Mouse (Mus musculus) liver, embryonic 11.5 days (tissue): Measurements from ENCODE around the gene Dmrta2. TPM values are rescaled to one million over a fixed set of nuclear protein-coding genes. Genes with fewer than 3 reads are reported as not detected.

Experiments
- ATAC-seq: fragments of 200-750 bp; cut with Nextera tagmentation; replicated peaks from 2 replicates; pipeline ENCODE4 v1.8.0; 2017; ENCODE audit warnings: moderate number of reproducible peaks, mild to moderate bottlenecking, moderate TSS enrichment, moderate library complexity; ENCODE audit not compliant: low FRiP score
- DNase-seq: peaks from one replicate; pipeline ENCODE4 v3.0.0-alpha.2; 2017; ENCODE audit warnings: low spot score
- H3K27ac ChIP-seq: fragments of 300-500 bp; sonication (generic); 2 replicates; pipeline ENCODE4 v1.5.1; 2014; ENCODE audit warnings: mild to moderate bottlenecking, low read depth, low read length, control low read depth
- H3K27me3 ChIP-seq: fragments of 300-500 bp; sonication (generic); replicated peaks from 2 replicates; pipeline ENCODE4 v1.6.1; 2014; ENCODE audit warnings: low read length, mixed read lengths; ENCODE audit not compliant: control insufficient read depth, insufficient read depth
- H3K36me3 ChIP-seq: fragments of 300-500 bp; sonication (generic); 2 replicates; pipeline ENCODE4 v1.6.1; 2014; ENCODE audit warnings: mild to moderate bottlenecking, low read length, moderate library complexity, mixed read lengths; ENCODE audit not compliant: control insufficient read depth, insufficient read depth
- H3K4me1 ChIP-seq: fragments of 300-500 bp; sonication (generic); replicated peaks from 2 replicates; pipeline ENCODE4 v1.6.1; 2014; ENCODE audit warnings: low read length, mixed read lengths; ENCODE audit not compliant: control insufficient read depth, insufficient read depth
- H3K4me2 ChIP-seq: fragments of 300-500 bp; sonication (generic); 2 replicates; pipeline ENCODE4 v1.6.1; 2014; ENCODE audit warnings: mild to moderate bottlenecking, control low read depth, moderate library complexity
- H3K4me3 ChIP-seq: fragments of 300-500 bp; sonication (generic); 2 replicates; pipeline ENCODE4 v1.5.1; 2014; ENCODE audit warnings: low read depth, low read length, control low read depth
- H3K9ac ChIP-seq: fragments of 300-500 bp; sonication (generic); 2 replicates; pipeline ENCODE4 v1.6.1; 2014; ENCODE audit warnings: low read depth, low read length, control low read depth
- H3K9me3 ChIP-seq: fragments of 300-500 bp; sonication (generic); 2 replicates; pipeline ENCODE4 v1.6.1; 2016; ENCODE audit warnings: low read length, inconsistent platforms, mixed read lengths; ENCODE audit not compliant: control insufficient read depth
- WGBS: fragments of 180-500 bp; shearing (Covaris S2); extraction: QIAGEN DNeasy Blood & Tissue Kit; methylation state at CpG from one replicate; pipeline ENCODE4 v1.1.7; 2014; 5-methylcytosine and 5-hydroxymethylcytosine counted together
- polyA plus RNA-seq: library from polyadenylated mRNA; unstranded; fragments of >200 nt; fragmentation: Nextera tagmentation; extraction: Ambion mirVana; gene quantifications from 2 replicates; pipeline ENCODE4 v1.2.1, GENCODE M21; 2014

The Dmrta2 gene
- polyA plus RNA-seq, 1 experiment from 2014 or later = 0.07 TPM

GRCm38 (mm10) chr4:109978068-109978857 lies 410 bp downstream of the Dmrta2 start:
- WGBS = 1% methylated on average over 55 of the region's 56 CpGs
- Histone ChIP-seq H3K27me3 (peaks cover 100% of the 10 kb centered on the region), H3K4me1 (peaks cover 10% of the 10 kb centered on the region), H3K9ac (no peak overlapping the region), H3K27ac (no peak overlapping the region), H3K36me3 (no peaks in the 10 kb centered on the region), H3K4me3 (peak overlapping the region; percentile 40), H3K9me3 (no peaks in the 10 kb centered on the region), H3K4me2 (peak overlapping the region; percentile 59)
- DNase-seq = peak; percentile 45
- peak; percentile 16 for ATAC-seq

DNA sequence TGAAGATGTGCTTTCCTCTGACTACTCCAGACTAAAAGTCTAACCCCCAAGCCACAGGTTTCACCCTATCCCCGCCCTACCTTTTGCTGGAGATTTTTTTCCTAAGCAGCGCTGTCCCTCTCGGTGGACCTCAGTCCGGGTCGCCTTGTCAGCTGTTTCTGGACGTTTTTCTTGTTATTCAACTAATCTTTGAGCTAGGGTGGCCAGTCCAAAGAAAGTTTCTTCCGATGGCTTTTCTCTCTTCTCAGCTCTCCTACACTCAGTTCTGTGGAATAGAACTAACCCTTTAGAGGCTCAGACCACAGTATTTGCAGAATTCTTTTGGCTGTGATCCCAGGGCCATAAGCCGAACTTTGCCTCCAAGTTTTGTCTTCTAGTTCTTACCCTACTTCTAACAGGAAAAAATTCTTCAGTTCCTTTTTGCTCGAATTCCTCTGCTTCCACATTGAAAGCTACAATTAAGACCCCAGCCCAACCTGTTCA lies 1.0 kb downstream of the Dmrta2 start:
- no peak overlapping the region for H3K9ac ChIP-seq
- peaks cover 100% of the 10 kb centered on the region for H3K27me3 ChIP-seq
- WGBS = 4% methylated on average over 9 of the region's 9 CpGs
- H3K4me2 ChIP-seq = no peak overlapping the region
- H3K27ac ChIP-seq = no peak overlapping the region
- no peaks in the 10 kb centered on the region for H3K36me3 ChIP-seq
- no peaks in the 10 kb centered on the region for H3K9me3 ChIP-seq
- no peak overlapping the region; the same call in 1 of the 2 replicates for H3K4me3 ChIP-seq
- ATAC-seq = no peak
- peaks cover 10% of the 10 kb centered on the region for H3K4me1 ChIP-seq
- no peak for DNase-seq

DNA sequence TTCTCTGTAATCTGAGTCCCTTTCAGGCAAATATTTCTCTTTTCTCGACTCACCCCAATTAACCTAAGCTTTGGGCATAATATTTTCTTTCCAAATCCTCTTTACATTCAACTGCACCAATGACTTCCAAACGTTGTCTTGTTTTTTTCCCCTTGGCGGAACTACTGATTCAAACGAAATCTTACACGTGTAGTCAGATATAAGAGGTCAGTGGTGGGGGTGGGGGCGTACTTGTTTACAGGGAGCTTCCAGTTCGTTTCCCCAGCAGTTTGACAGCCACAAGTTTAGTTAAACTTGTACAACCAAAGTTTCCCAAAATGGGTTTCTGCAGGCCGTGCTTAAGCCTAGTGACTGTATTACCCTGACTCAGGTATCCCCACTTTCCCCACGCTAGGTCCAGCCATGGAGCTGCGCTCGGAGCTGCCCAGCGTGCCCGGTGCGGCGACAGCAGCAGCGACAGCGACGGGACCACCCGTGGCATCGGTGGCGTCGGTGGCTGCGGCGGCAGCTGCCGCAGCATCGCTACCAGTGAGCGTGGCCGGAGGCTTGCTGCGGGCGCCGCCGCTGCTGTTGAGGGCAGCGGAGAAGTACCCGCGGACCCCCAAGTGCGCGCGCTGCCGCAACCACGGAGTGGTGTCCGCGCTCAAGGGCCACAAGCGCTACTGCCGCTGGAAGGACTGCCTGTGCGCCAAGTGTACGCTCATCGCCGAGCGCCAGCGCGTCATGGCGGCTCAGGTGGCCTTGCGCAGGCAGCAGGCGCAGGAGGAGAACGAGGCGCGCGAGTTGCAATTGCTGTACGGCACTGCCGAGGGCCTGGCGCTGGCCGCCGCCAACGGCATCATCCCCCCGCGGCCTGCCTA lies 1.8 kb downstream of the Dmrta2 start:
- Histone ChIP-seq H3K9me3 (no peaks in the 10 kb centered on the region), H3K4me1 (peaks cover 10% of the 10 kb centered on the region), H3K9ac (no peak overlapping the region), H3K4me3 (peak overlapping the region; percentile 10; the same call in 1 of the 2 replicates), H3K4me2 (peak overlapping the region; percentile 34), H3K27me3 (peaks cover 100% of the 10 kb centered on the region), H3K27ac (no peak overlapping the region), H3K36me3 (no peaks in the 10 kb centered on the region)
- peak; percentile 41 for DNase-seq
- 2% methylated on average over 66 of the region's 66 CpGs for whole genome bisulfite sequencing
- no peak for ATAC-seq

DNA sequence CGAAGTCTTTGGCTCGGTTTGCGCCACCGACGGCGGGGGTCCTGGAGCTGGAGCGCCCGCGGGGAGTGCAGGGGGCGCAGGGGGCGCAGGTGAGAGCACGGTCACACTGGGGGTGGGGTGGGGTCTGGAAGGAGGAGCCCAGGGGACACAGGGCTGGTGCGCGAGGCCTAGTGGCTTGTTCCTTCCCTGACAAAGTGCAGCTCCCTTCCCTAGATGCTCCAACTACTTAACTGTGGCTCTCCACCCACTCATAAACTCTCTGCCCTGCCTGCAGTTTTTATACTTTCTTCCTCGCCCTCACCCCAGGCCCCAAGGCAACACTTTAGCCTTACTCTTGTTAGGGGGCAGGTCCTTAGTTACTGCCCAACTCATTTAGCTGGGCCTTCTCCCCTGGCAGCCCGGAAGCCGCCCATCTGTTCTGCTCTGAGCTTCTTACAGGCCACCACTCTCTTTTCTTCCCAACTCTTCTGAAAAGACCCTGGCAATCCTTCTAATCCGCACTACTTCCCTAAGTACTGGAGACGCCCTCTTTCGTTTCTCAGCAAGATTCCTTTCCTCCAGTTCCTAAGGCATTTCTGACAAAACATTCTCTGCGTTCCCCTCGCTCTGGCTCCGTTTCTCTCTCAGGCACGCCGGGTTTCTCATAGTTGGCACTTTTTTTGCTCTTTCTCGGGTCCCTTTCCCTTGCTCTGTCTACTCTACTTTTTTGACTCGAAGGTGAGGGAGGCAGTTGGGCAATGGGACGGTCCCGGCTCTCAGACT lies 2.6 kb downstream of the Dmrta2 start:
- H3K9me3 ChIP-seq = no peaks in the 10 kb centered on the region

DNA sequence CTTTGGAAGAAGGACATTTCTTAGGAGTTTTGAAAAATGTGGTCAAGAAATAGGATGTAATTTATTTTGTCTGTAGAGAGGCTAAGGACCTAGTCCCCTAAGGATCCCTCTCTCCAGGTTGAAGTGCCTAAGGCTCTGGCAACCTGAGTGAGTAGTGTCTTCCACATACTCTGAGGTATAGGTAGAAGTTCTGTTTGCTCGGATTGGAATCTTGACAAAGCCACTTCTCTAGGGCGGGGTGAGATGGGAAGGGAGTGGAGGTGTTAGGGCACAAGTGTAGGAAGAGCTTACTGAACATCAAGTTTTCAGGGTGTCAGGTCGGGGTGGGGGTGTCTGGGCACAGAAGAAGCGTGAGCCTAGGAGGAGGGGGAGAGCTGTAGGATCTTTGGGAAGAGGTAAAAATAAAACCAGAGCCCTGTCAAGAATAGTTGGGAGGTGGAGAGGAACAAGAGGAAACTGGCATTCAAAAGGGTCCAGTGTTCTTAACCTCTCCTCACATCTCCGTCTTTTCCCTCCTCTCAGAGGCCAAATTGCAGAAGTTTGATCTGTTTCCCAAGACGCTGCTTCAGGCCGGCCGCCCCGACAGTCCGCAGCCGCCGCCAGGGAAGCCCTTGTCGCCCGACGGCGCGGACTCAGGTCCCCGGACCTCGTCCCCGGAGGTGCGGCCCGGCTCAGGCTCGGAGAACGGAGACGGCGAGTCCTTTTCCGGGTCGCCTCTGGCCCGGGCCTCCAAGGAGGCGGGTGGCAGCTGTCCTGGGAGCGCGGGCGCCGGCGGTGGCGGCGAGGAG lies 3.4 kb downstream of the Dmrta2 start:
- peaks cover 10% of the 10 kb centered on the region for H3K4me1 ChIP-seq
- WGBS = 2% methylated on average over 37 of the region's 37 CpGs
- no peak overlapping the region for H3K4me2 ChIP-seq
- H3K9ac ChIP-seq = no peak overlapping the region
- no peak for ATAC-seq
- no peak overlapping the region for H3K4me3 ChIP-seq
- no peak for DNase-seq
- H3K9me3 ChIP-seq = no peaks in the 10 kb centered on the region
- H3K36me3 ChIP-seq = no peaks in the 10 kb centered on the region
- peaks cover 100% of the 10 kb centered on the region for H3K27me3 ChIP-seq
- H3K27ac ChIP-seq = no peak overlapping the region

More for the DNA sequence above, 2.6 kb downstream of the Dmrta2 start:
- no peak overlapping the region for H3K4me3 ChIP-seq
- H3K9ac ChIP-seq = no peak overlapping the region
- no peaks in the 10 kb centered on the region for H3K36me3 ChIP-seq
- no peak overlapping the region for H3K27ac ChIP-seq
- ATAC-seq (no peak), DNase-seq (peak; percentile 36)
- WGBS = 4% methylated on average over 29 of the region's 29 CpGs
- H3K4me1 ChIP-seq = peaks cover 10% of the 10 kb centered on the region
- peaks cover 100% of the 10 kb centered on the region for H3K27me3 ChIP-seq
- H3K4me2 ChIP-seq = no peak overlapping the region

DNA sequence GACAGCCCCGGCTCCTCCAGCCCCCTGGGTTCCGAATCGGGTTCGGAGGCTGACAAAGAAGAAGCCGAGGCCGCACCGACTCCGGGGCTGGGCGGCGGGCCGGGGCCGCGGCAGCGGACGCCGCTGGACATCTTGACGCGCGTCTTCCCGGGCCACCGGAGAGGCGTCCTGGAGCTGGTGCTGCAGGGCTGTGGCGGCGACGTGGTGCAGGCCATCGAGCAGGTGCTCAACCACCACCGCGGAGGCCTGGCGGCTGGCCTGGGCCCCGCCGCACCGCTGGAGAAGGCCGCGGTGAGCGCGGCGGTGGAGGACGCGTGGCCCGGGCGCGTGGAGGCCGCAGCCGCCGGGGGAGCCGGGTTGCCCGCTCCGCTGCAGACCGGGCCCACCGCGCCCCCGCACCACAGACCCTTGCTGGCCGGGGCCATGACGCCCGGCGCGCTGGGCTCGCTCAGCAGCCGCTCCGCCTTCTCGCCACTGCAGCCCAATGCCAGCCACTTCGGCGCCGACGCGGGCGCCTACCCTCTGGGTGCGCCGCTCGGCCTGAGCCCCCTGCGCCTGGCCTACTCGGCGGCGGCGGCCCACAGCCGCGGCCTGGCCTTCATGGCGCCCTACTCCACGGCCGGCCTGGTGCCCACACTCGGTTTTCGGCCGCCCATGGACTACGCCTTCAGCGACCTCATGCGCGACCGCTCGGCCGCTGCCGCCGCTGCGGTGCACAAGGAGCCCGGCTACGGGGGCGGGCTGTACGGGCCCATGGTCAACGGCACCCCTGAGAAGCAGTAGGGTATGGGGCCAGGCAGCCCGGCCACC lies 4.2 kb downstream of the Dmrta2 start:
- DNase-seq (peak; percentile 48), ATAC-seq (no peak)
- Histone ChIP-seq H3K36me3 (no peaks in the 10 kb centered on the region), H3K4me3 (peak overlapping the region; percentile 32), H3K4me2 (peak overlapping the region; percentile 54), H3K4me1 (peaks cover 10% of the 10 kb centered on the region), H3K27me3 (peaks cover 100% of the 10 kb centered on the region), H3K9me3 (no peaks in the 10 kb centered on the region), H3K27ac (no peak overlapping the region), H3K9ac (no peak overlapping the region)
- 1% methylated on average over 97 of the region's 99 CpGs for WGBS

DNA sequence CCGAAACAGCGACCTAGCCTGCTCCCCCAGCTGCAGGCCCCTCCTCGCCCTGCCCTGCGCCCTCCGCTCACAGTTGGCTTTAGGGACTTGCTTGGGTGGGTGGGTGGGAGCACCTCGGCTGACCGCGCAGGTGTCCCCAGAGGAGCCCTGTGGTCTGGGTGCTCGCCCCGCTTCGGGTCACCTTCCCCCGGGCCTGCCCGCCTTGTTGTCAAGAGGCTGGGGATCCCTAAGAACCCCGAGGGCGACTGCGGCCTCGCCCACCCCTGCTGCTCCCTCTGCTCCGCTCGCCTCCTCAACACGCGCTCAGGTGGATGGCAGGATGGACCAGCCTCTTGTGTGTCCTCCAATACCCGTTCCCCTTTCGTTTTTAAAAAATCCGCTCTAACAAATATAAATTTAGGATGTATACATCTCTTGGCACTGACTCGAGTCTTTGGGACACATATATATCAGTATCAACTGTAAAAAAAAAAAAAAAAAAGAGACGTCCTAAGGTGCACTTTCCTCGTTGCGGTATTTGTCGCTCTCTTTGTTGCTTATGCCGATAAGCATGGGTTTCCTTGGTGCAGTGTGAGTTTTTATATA lies 4.9 kb downstream of the Dmrta2 start:
- no peak for ATAC-seq
- Histone ChIP-seq H3K4me3 (peak overlapping the region; percentile 32), H3K9ac (no peak overlapping the region), H3K4me1 (peaks cover 10% of the 10 kb centered on the region), H3K9me3 (no peaks in the 10 kb centered on the region), H3K27ac (no peak overlapping the region), H3K4me2 (peak overlapping the region; percentile 54), H3K36me3 (no peaks in the 10 kb centered on the region), H3K27me3 (peaks cover 100% of the 10 kb centered on the region)
- WGBS = 5% methylated on average over 28 of the region's 30 CpGs
- peak; percentile 39 for DNase-seq
